ENCODE assay signal across 8 mouse cellular contexts in the genomic region with DNA sequence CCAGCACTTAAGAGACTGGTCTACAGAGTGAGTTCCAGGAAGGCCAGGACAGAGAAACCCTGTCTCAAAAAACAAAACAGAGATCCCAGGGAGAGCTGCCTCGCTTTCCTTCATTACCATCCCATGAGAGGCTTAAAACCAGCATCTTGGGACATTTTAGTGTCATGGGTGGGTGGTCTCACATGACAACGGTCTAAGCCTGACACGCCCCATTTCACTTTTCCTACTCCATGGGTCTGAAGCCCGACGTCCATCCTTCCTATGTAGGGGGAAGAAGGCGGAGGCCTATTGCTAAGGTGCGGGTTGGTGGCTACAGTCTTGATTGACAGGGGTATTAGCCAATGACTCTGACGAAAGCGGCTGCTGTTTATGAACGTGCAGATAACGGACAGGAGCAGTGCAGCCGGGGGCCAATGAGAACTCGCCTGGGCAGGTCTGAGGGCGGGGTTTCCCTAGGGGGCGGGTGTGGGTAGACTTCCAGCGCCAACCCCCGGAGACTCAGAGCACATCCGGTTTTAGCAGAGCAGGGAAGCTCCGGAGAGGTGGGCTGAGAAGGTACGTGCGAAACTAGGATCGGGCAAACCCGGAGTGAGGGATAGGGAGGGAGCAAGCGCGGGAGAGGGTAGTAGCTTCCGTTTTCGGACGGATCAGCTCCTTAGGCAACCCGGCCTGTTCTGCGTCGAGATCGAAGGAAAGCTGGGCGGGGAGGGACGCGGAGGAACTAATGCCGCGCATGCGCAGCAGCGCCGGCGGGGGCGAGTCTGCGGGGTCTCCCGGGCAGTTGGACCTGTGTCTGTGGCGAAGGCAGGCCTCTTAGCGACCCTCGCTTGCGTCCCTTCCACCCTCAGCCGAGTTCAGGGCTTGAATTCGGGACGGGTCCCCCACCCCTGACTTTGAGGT. TPM values are rescaled to one million over a fixed set of nuclear protein-coding genes. Genes with fewer than 3 reads are reported as not detected.
A peak's percentile ranks its signal among the peaks of the same experiment; 100 is the strongest.
DNase-seq lines count a peak whose midpoint lies in the region; ATAC-seq lines count a peak whose summit lies in the region.

Gene Tmbim6, plus strand, starts transcription at position 397 of the 900 bp plus-strand sequence.

- DNase-seq in adipocyte (ENCODE audit: low spot score) = peak; percentile 100
- DNase-seq in embryo, embryonic 10 days (ENCODE audit: low spot score) = peak; percentile 100
- peak; percentile 97 for DNase-seq in gastrocnemius, postnatal 10 days
- peak; percentile 100 for DNase-seq in induced T-regulatory cell, adult 2 months (ENCODE audit: low read depth)
- peak; percentile 99 to 100 for DNase-seq in left cerebral cortex, adult 9 months (ENCODE audit: low spot score in 2 of 2)
- peak; percentile 98 for DNase-seq in right cerebral cortex, postnatal 14 days
- DNase-seq in urinary bladder, postnatal 36 days (ENCODE audit: low spot score in 2 of 2) = peak; percentile 99

- peak; percentile 80 for ATAC-seq in megakaryocyte progenitor cell, adult 5-6 weeks (replicated peaks; ENCODE audit: poor library complexity)

RNA-seq across cellular contexts. Expression of gene Tmbim6, which starts in this region (rescaled TPM):
- 100 to 1,000 TPM; 189 to 194 TPM for total RNA-seq in gastrocnemius, postnatal 10 days (2021)
- 381 and 438 TPM in 2 replicates for total RNA-seq in megakaryocyte progenitor cell, adult 5-6 weeks (2015)
- 164 and 187 TPM in 2 replicates for total RNA-seq in megakaryocyte progenitor cell, adult 5-6 weeks (2017)

Comparison
In these comparisons a context has a peak if more than half of its experiments do, and no peak if none do; other contexts are left out.
1. Peak in every context shown above with its lines: DNase-seq and ATAC-seq.